Mouse (Mus musculus) erythroid progenitor cell, adult 5-6 weeks (primary cell): ENCODE results near the gene Hadha. TPM values are rescaled to one million over a fixed set of nuclear protein-coding genes. Genes with fewer than 3 reads are reported as not detected.

Source experiments
- ATAC-seq: replicated peaks from 2 replicates; pipeline ENCODE4 v1.8.0; 2016; ENCODE audit warnings: moderate number of reproducible peaks, mild to moderate bottlenecking, moderate TSS enrichment, inconsistent platforms; ENCODE audit not compliant: poor library complexity, low FRiP score, severe bottlenecking
- total RNA-seq, 2 experiments: library from RNA; stranded (forward) in 1 of 2; stranded (reverse) in 1 of 2; fragments of 150-400 nt in 1 of 2; fragments of 186-747, 209-891 nt in 1 of 2; gene quantifications; 2 replicates each; pipeline versions ENCODE4 v1.2.3 to v1.2.4; 2015 to 2017; ENCODE audit warnings: low replicate concordance in 2 of 2

Hadha gene
- total RNA-seq, 2 experiments from 2014 or later = 40.7 to 215 TPM

GRCm38 (mm10) chr5:30155821-30156629 lies 1.1 kb upstream of the Hadha start:
- ATAC-seq = peak; percentile 25

DNA sequence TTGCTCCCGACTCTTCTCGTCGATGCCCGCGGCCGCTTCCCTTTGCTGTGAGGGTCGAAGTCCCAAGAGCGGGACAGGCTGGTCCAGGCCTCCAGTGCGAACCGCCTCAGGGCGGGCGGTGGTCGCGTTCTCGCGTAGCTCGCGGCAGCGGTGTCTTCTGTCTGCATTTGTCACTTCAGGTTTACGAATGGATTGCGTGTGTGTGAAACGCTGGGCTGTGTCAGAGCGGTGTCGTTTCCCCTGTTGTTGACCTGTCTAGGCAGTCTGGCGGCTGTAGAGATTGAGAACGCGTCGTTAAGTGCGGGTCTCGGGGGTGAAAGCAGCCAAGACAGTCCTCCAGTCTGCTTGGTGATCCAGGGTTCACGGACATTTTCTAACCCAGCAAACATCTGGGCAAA lies 432 bp upstream of the Hadha start:
- peak; percentile 33 for ATAC-seq

GRCm38 (mm10) chr5:30154013-30154412 lies 949 bp downstream of the Hadha start:
- ATAC-seq = no peak

GRCm38 (mm10) chr5:30153222-30153621 lies 1.7 kb downstream of the Hadha start:
- ATAC-seq = no peak

DNA sequence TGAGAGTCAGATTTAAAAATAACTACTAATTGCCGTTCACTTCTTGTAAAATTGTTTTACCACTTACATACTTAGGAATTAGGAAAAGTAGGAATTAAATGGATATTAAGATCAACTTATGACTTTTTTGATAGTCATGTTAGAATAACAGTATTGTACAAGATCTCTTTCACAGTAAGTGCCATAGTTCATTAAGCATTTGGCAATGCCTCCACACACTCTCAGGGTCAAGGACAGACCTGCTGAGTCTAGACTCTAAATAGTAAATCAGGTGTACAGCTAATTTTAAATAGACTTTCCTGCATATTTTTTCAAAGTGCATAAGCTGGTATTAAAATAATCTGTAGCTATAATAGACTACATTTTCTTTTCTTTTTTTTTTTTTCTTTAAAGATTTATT lies 2.5 kb downstream of the Hadha start:
- ATAC-seq = no peak

GRCm38 (mm10) chr5:30152007-30152406 lies 3.0 kb downstream of the Hadha start:
- ATAC-seq = no peak

- ATAC-seq = no peak
Measured at GRCm38 (mm10) chr5:30148133-30148920, 6.6 kb downstream of the Hadha start.

DNA sequence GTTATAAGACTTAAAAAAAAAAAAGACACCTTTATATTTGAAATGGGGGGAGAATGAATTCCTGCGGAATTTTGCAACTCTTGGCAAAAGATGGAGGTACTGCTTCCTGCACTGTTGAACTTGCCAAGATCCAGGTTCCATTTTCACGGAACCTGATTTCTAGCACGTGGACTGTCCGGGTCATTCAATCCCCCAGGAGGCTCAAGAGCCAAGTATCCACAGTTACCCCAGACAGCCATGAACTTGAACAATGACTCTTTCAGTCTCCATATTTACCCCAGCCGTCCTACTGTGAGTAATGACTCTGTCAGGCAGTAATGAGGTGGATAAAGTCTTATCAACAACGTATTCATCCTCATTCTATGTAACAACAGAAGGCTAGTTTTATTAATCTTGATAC lies 8.4 kb downstream of the Hadha start:
- ATAC-seq = no peak

GRCm38 (mm10) chr5:30138193-30138592 lies 16.8 kb downstream of the Hadha start:
- ATAC-seq = no peak

- no peak for ATAC-seq
Measured at GRCm38 (mm10) chr5:30137271-30137670, 17.7 kb downstream of the Hadha start.

- ATAC-seq = no peak
Measured at GRCm38 (mm10) chr5:30135711-30136231, 19.2 kb downstream of the Hadha start.

GRCm38 (mm10) chr5:30132173-30132572 lies 22.8 kb downstream of the Hadha start:
- no peak for ATAC-seq

GRCm38 (mm10) chr5:30131246-30131645 lies 23.7 kb downstream of the Hadha start:
- ATAC-seq = no peak

- ATAC-seq = no peak
Measured at GRCm38 (mm10) chr5:30128680-30129079, 26.3 kb downstream of the Hadha start.

- no peak for ATAC-seq
Measured at GRCm38 (mm10) chr5:30127921-30128597, 26.9 kb downstream of the Hadha start.

GRCm38 (mm10) chr5:30126756-30127155 lies 28.2 kb downstream of the Hadha start:
- no peak for ATAC-seq

GRCm38 (mm10) chr5:30125587-30125986 lies 29.4 kb downstream of the Hadha start:
- ATAC-seq = no peak

DNA sequence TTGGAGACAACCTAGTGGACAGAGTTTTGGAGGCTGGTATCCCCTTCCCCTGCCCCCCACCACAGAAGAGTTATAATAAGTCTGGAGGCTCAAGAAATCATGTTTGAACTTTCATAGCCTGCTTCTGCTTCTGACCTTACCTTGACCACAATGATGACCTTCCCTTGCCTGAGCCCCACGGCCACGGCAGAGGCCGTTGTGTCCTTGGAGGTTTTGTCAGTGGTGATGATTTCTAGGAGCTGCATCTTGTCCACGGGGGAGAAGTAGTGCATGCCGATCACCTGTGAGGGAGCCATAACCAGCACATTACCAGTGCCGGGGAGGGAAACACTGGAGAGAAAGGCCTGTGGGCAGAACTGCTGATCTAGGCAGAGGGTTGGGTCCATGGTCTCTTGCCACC lies 32.5 kb downstream of the Hadha start:
- ATAC-seq = no peak

- ATAC-seq = no peak
Measured at GRCm38 (mm10) chr5:30120106-30120505, 34.9 kb downstream of the Hadha start.

DNA sequence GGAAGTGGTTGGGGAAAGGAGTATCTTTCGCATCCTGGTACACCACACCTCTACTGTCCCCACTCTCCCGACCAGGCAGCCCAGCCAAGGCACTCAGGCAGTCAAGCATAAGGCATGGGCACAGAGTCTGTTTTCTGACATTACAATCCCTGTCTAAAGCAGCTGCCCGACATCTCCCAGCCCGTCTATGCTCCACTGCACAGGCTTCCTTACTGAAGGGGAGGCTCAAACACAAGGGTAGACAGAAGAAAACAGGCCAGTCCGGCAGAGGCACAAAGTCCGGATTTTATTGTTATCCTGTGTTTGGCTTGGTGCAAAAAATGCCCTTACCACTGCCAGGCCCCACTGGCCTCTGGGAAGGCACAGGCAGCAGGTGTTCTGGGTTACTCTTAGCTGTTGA lies 35.8 kb downstream of the Hadha start:
- ATAC-seq = no peak
